9 mouse cellular contexts compared by ENCODE assay signal in the genomic region with DNA sequence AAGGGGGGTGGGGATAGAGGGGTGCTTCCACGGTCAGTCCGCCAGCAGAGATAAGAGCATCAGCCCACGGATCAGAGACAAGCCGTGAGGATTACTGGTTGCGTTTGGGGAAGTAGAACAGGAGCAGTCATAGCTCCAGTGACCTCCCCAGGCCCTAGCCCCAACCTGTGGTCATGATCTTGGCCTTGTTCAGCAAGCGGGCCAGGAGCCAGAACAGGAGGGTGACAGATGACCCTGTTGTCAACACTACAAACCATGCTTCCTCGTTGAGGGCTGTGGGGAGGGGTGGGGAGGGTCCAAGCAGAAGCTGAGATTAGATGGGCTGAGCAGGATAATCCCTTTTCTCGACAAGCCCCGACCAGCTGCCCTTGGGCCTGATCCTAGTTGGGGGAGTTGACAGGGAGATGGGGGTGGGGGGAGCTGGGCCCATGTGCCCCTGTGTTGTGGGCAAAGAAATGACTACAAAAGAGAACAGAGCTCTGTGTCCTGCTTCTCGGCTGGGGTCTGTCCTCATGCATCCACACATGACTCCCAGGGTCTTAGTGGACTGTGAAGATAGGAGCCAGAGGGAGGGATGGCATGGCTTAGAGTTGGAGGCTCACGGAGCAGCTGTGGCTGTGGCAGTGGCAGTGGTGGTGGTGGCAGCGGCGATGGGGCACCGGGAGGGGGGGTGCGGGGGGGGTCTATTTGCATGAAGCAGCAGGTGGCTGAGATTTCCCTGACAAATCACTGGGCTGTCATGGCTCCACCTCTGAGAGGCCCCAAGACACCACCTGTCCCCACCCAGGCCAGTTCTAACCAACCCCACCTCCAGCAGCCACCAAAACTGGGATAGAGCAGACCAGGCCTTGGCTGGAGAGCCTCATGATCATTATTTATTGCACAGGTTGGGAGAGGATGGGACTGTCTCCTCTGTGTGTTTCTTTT. TPM values are rescaled to one million over a fixed set of nuclear protein-coding genes. Genes with fewer than 3 reads are reported as not detected.
DNase-seq lines count a peak whose midpoint lies in the region; ATAC-seq and TF ChIP-seq lines count a peak whose summit lies in the region.
"Had no signal": no experiment of that assay in that cellular context is flagged by ENCODE, and none has a peak within 500 bp of the region (broad histone marks: within the 10 kb centered on the region; RNA-seq: fewer than 3 reads in every experiment).

A gene (minus strand): TSS at position 35 of the 927 bp plus-strand sequence.

- no peaks in the 10 kb centered on the region for H3K36me3 ChIP-seq in kidney, postnatal 0 days (ENCODE audit: insufficient read depth, low read length)
- peaks cover 10% of the 10 kb centered on the region; the same call in 1 of the 2 replicates for H3K36me3 ChIP-seq in forebrain, embryonic 15.5 days
- H3K36me3 ChIP-seq in intestine, postnatal 0 days (ENCODE audit: control insufficient read depth, insufficient read depth): peaks cover 5% of the 10 kb centered on the region
- no peaks in the 10 kb centered on the region for H3K36me3 ChIP-seq in splenic B cell, adult 2 months (ENCODE audit: control insufficient read depth, insufficient read depth, low read length, poor library complexity, severe bottlenecking)

- no peak for DNase-seq in kidney, postnatal 0 days (ENCODE audit: low spot score)
- no peak for DNase-seq in kidney, adult 18-20 months
- DNase-seq in splenic B cell, adult 2 months (ENCODE audit: low read depth, low spot score): peak; percentile 62
- DNase-seq in lung, postnatal 14 days: no peak
- no peak for DNase-seq in adipocyte (ENCODE audit: low spot score)

- WGBS in kidney, postnatal 0 days: 30% methylated on average over 15 of the region's 15 CpGs
- 28% methylated on average over 15 of the region's 15 CpGs for WGBS in forebrain, embryonic 15.5 days
- WGBS in intestine, postnatal 0 days: 34% methylated on average over 15 of the region's 15 CpGs

- no peak for TF ChIP-seq CTCF in kidney, postnatal 0 days (IDR thresholded peaks at IDR 0.05; ENCODE audit: low read depth)
- TF ChIP-seq CTCF in intestine, postnatal 0 days (IDR thresholded peaks at IDR 0.05; ENCODE audit: low read depth): no peak

- no peak within 1 kb of the TSS for H3K27ac ChIP-seq in kidney, postnatal 0 days
- H3K27ac ChIP-seq in forebrain, embryonic 15.5 days (replicated peaks): no peak within 1 kb of the TSS
- no peak within 1 kb of the TSS for H3K27ac ChIP-seq in intestine, postnatal 0 days (ENCODE audit: low read depth, low read length)
- H3K27ac ChIP-seq: limb, embryonic 15.5 days had no signal

- H3K9me3 ChIP-seq in kidney, postnatal 0 days (replicated peaks; ENCODE audit: low read length): no peaks in the 10 kb centered on the region
- H3K9me3 ChIP-seq in forebrain, embryonic 15.5 days: no peaks in the 10 kb centered on the region
- H3K9me3 ChIP-seq in intestine, postnatal 0 days (ENCODE audit: control insufficient read depth): no peaks in the 10 kb centered on the region
- H3K9me3 ChIP-seq: limb, embryonic 15.5 days had no signal

- no peak within 1 kb of the TSS for H3K4me2 ChIP-seq in kidney, postnatal 0 days (ENCODE audit: low read length)
- H3K4me2 ChIP-seq in forebrain, embryonic 15.5 days (replicated peaks): no peak within 1 kb of the TSS
- no peak within 1 kb of the TSS for H3K4me2 ChIP-seq in intestine, postnatal 0 days (replicated peaks; ENCODE audit: low read depth)
- H3K4me2 ChIP-seq: limb, embryonic 15.5 days had no signal

- peak within 1 kb of the TSS; percentile 41; the same call in 1 of the 2 replicates for H3K9ac ChIP-seq in kidney, postnatal 0 days (ENCODE audit: low read depth, low read length)
- 0 out of 2 replicates have a peak within 1 kb of the TSS, but pooled peaks have one; percentile 10 for H3K9ac ChIP-seq in forebrain, embryonic 15.5 days (replicated peaks)
- 0 out of 2 replicates have a peak within 1 kb of the TSS, but pooled peaks have one; percentile 7 for H3K9ac ChIP-seq in intestine, postnatal 0 days (ENCODE audit: low read depth, low read length)
- H3K9ac ChIP-seq: limb, embryonic 15.5 days had no signal

- no peak within 1 kb of the TSS for H3K4me3 ChIP-seq in kidney, postnatal 0 days (replicated peaks; ENCODE audit: low read depth, low read length)
- no peak within 1 kb of the TSS for H3K4me3 ChIP-seq in forebrain, embryonic 15.5 days
- H3K4me3 ChIP-seq in intestine, postnatal 0 days (ENCODE audit: low read depth, low read length): no peak within 1 kb of the TSS
- H3K4me3 ChIP-seq: limb, embryonic 15.5 days had no signal

- H3K27me3 ChIP-seq in kidney, postnatal 0 days (ENCODE audit: insufficient read depth, low read length): no peaks in the 10 kb centered on the region
- no peaks in the 10 kb centered on the region for H3K27me3 ChIP-seq in forebrain, embryonic 15.5 days
- no peaks in the 10 kb centered on the region for H3K27me3 ChIP-seq in intestine, postnatal 0 days (replicated peaks; ENCODE audit: control insufficient read depth, insufficient read depth, low read length)
- H3K27me3 ChIP-seq in splenic B cell, adult 2 months (ENCODE audit: control insufficient read depth, insufficient read depth, low read length, poor library complexity, severe bottlenecking): no peaks in the 10 kb centered on the region
- H3K27me3 ChIP-seq: limb, embryonic 15.5 days had no signal

- no peak for ATAC-seq in kidney, postnatal 0 days (replicated peaks; ENCODE audit: low FRiP score, low read depth)
- no peak for ATAC-seq in forebrain, embryonic 15.5 days (replicated peaks)
- ATAC-seq in intestine, postnatal 0 days: no peak
- no peak for ATAC-seq in activated CD4-positive, CD25-positive, alpha-beta regulatory T cell, adult 4 months

- 0 out of 2 replicates have a peak, but pooled peaks cover 4% of the 10 kb centered on the region for H3K4me1 ChIP-seq in kidney, postnatal 0 days (replicated peaks; ENCODE audit: insufficient read depth, low read length)
- H3K4me1 ChIP-seq in forebrain, embryonic 15.5 days: peaks cover 6% of the 10 kb centered on the region; the same call in 1 of the 2 replicates
- H3K4me1 ChIP-seq in intestine, postnatal 0 days (replicated peaks; ENCODE audit: control insufficient read depth, insufficient read depth, low read length): no peaks in the 10 kb centered on the region

RNA-seq across cellular contexts. Expression of the gene that starts here (rescaled TPM):
- polyA plus RNA-seq in kidney, postnatal 0 days (2015; fragmentation: Nextera tagmentation; extraction: Ambion mirVana): 0.98 and 1.2 TPM in 2 replicates
- polyA plus RNA-seq in forebrain, embryonic 15.5 days (2015; fragmentation: Nextera tagmentation; extraction: Ambion mirVana): 0.23 and 1.8 TPM in 2 replicates
- 0.42 and 0.47 TPM in 2 replicates for polyA plus RNA-seq in intestine, postnatal 0 days (2015; fragmentation: Nextera tagmentation; extraction: Ambion mirVana)
- under 1 TPM in 1 of 2 experiments, not detected in 1; 0.19 TPM for polyA plus RNA-seq in activated CD4-positive, CD25-positive, alpha-beta regulatory T cell, adult 4 months (2017; shearing (Covaris generic))
